Comparison of ENCODE assay signal across 9 mouse cellular contexts in genomic region chr8:82743905-82744904, GRCm38 (mm10). TPM values are rescaled to one million over a fixed set of nuclear protein-coding genes. Genes with fewer than 3 reads are reported as not detected.
DNase-seq lines count a peak whose midpoint lies in the region; ATAC-seq lines count a peak whose summit lies in the region.
"Had no signal": no experiment of that assay in that cellular context is flagged by ENCODE, and none has a peak within 500 bp of the region (broad histone marks: within the 10 kb centered on the region; RNA-seq: fewer than 3 reads in every experiment).

No protein-coding gene starts in this region.

- peak; percentile 83 for DNase-seq in NIH3T3 (ENCODE audit: low read depth)
- peak; percentile 57 to 84 for DNase-seq in layer of hippocampus, postnatal 25 days (ENCODE audit: extremely low spot score in 1 of 2, low spot score in 1 of 2)
- DNase-seq in right cerebral cortex, postnatal 10 days (ENCODE audit: low spot score in 2 of 2) = peak; percentile 78 to 84

- no peak overlapping the region for H3K27ac ChIP-seq in forebrain, embryonic 16.5 days (ENCODE audit: low read length)
- no peak overlapping the region for H3K27ac ChIP-seq in hindbrain, embryonic 15.5 days (replicated peaks)
- H3K27ac ChIP-seq: liver, embryonic 15.5 days had no signal

- H3K27me3 ChIP-seq in forebrain, embryonic 16.5 days (replicated peaks; ENCODE audit: control insufficient read depth, insufficient read depth, low read length) = no peaks in the 10 kb centered on the region
- no peaks in the 10 kb centered on the region for H3K27me3 ChIP-seq in hindbrain, embryonic 15.5 days
- H3K27me3 ChIP-seq: liver, embryonic 15.5 days had no signal

- peak; percentile 82 for ATAC-seq in cerebellum, adult (ENCODE audit: insufficient number of reproducible peaks, low FRiP score, low TSS enrichment)
- peak; percentile 91 for ATAC-seq in forebrain, embryonic 16.5 days
- peak; percentile 85 for ATAC-seq in hindbrain, embryonic 15.5 days (ENCODE audit: low FRiP score, low read depth)
- ATAC-seq in megakaryocyte progenitor cell, adult 5-6 weeks (replicated peaks; ENCODE audit: poor library complexity) = peak; percentile 99
- ATAC-seq in activated CD4-positive, CD25-positive, alpha-beta regulatory T cell, adult 4 months = no peak

- no peak overlapping the region for H3K4me2 ChIP-seq in forebrain, embryonic 16.5 days (ENCODE audit: low read length)
- no peak overlapping the region for H3K4me2 ChIP-seq in hindbrain, embryonic 15.5 days
- H3K4me2 ChIP-seq: liver, embryonic 15.5 days had no signal

- H3K4me1 ChIP-seq in forebrain, embryonic 16.5 days (replicated peaks; ENCODE audit: control insufficient read depth, insufficient read depth, low read length) = no peaks in the 10 kb centered on the region
- no peaks in the 10 kb centered on the region for H3K4me1 ChIP-seq in hindbrain, embryonic 15.5 days (replicated peaks)
- H3K4me1 ChIP-seq: liver, embryonic 15.5 days had no signal

- WGBS in forebrain, embryonic 16.5 days = 51% methylated on average over 10 of the region's 10 CpGs
- WGBS in hindbrain, embryonic 15.5 days = 48% methylated on average over 10 of the region's 10 CpGs

- H3K36me3 ChIP-seq in forebrain, embryonic 16.5 days (ENCODE audit: control insufficient read depth, insufficient read depth) = no peaks in the 10 kb centered on the region
- no peaks in the 10 kb centered on the region for H3K36me3 ChIP-seq in hindbrain, embryonic 15.5 days
- H3K36me3 ChIP-seq: liver, embryonic 15.5 days had no signal

- no peak overlapping the region for H3K4me3 ChIP-seq in forebrain, embryonic 16.5 days (replicated peaks; ENCODE audit: low read length)
- no peak overlapping the region for H3K4me3 ChIP-seq in hindbrain, embryonic 15.5 days
- H3K4me3 ChIP-seq: liver, embryonic 15.5 days had no signal

- peaks cover 6% of the 10 kb centered on the region; the same call in 1 of the 2 replicates for H3K9me3 ChIP-seq in forebrain, embryonic 16.5 days (ENCODE audit: control insufficient read depth, low read length)
- H3K9me3 ChIP-seq in hindbrain, embryonic 15.5 days = peaks cover 4% of the 10 kb centered on the region; the same call in 1 of the 2 replicates
- H3K9me3 ChIP-seq: liver, embryonic 15.5 days had no signal

- H3K9ac ChIP-seq in forebrain, embryonic 16.5 days (replicated peaks; ENCODE audit: low read depth, low read length) = no peak overlapping the region
- H3K9ac ChIP-seq in hindbrain, embryonic 15.5 days = no peak overlapping the region
- H3K9ac ChIP-seq: liver, embryonic 15.5 days had no signal

RNA-seq across cellular contexts. Expression of gene Zfp330, which starts 29.8 kb away (rescaled TPM):
- polyA plus RNA-seq in forebrain, embryonic 16.5 days (2015; fragmentation: Nextera tagmentation; extraction: Ambion mirVana) = 88.5 and 94.4 TPM in 2 replicates
- 73.0 and 73.9 TPM in 2 replicates for polyA plus RNA-seq in hindbrain, embryonic 15.5 days (2015; fragmentation: Nextera tagmentation; extraction: Ambion mirVana)
- 10 to 100 TPM; 32.3 to 40.3 TPM for total RNA-seq in layer of hippocampus, postnatal 25 days (2021)
- 90.4 and 104 TPM in 2 replicates for total RNA-seq in megakaryocyte progenitor cell, adult 5-6 weeks (2015)
- total RNA-seq in megakaryocyte progenitor cell, adult 5-6 weeks (2017) = 127 and 151 TPM in 2 replicates
- polyA plus RNA-seq in activated CD4-positive, CD25-positive, alpha-beta regulatory T cell, adult 4 months (2017; shearing (Covaris generic)) = 10 to 100 TPM; 71.4 to 78.9 TPM
